Mouse (Mus musculus) liver, embryonic 13.5 days (tissue): Measurements from ENCODE around the gene Hip1r. TPM values are rescaled to one million over a fixed set of nuclear protein-coding genes. Genes with fewer than 3 reads are reported as not detected.

ENCODE experiments used
- ATAC-seq: fragments of 200-750 bp; cut with Nextera tagmentation; 2 replicates; pipeline ENCODE4 v1.8.0; 2017; ENCODE audit warnings: low read depth, mild to moderate bottlenecking, moderate number of reproducible peaks, moderate library complexity
- DNase-seq: peaks from one replicate; pipeline ENCODE4 v3.0.0; 2022
- H3K27ac ChIP-seq: fragments of 300-500 bp; sonication (generic); 2 replicates; pipeline ENCODE4 v1.5.1; 2015; ENCODE audit warnings: moderate library complexity, mild to moderate bottlenecking, inconsistent platforms
- H3K27me3 ChIP-seq: fragments of 300-500 bp; sonication (generic); 2 replicates; pipeline ENCODE4 v1.6.1; 2015; ENCODE audit warnings: mild to moderate bottlenecking, inconsistent platforms
- H3K36me3 ChIP-seq: fragments of 300-500 bp; sonication (generic); 2 replicates; pipeline ENCODE4 v1.6.1; 2015; ENCODE audit warnings: mild to moderate bottlenecking, inconsistent platforms
- H3K4me1 ChIP-seq: fragments of 300-500 bp; sonication (generic); replicated peaks from 2 replicates; pipeline ENCODE4 v1.6.1; 2015; ENCODE audit warnings: inconsistent platforms
- H3K4me2 ChIP-seq: fragments of 300-500 bp; sonication (generic); 2 replicates; pipeline ENCODE4 v1.6.1; 2015; ENCODE audit warnings: inconsistent platforms, mild to moderate bottlenecking, moderate library complexity
- H3K4me3 ChIP-seq: fragments of 300-500 bp; sonication (generic); replicated peaks from 2 replicates; pipeline ENCODE4 v1.5.1; 2015; ENCODE audit warnings: mild to moderate bottlenecking, inconsistent platforms
- H3K9ac ChIP-seq: fragments of 300-500 bp; sonication (generic); 2 replicates; pipeline ENCODE4 v1.6.1; 2015; ENCODE audit warnings: mild to moderate bottlenecking, inconsistent platforms
- H3K9me3 ChIP-seq: fragments of 300-500 bp; sonication (generic); replicated peaks from 2 replicates; pipeline ENCODE4 v1.6.1; 2016; ENCODE audit warnings: inconsistent platforms
- WGBS: fragments of 180-500 bp; shearing (Covaris S2); methylation state at CpG from one replicate; pipeline ENCODE4 v1.1.7; 2015; ENCODE audit not compliant: insufficient replicate concordance; 5-methylcytosine and 5-hydroxymethylcytosine counted together
- polyA plus RNA-seq: library from polyadenylated mRNA; unstranded; fragments of >200 nt; fragmentation: Nextera tagmentation; extraction: Ambion mirVana; gene quantifications from 2 replicates; pipeline ENCODE4 v1.2.1, GENCODE M21; 2015

Hip1r gene
- polyA plus RNA-seq, 1 experiment from 2014 or later, result 11.3 TPM

DNA sequence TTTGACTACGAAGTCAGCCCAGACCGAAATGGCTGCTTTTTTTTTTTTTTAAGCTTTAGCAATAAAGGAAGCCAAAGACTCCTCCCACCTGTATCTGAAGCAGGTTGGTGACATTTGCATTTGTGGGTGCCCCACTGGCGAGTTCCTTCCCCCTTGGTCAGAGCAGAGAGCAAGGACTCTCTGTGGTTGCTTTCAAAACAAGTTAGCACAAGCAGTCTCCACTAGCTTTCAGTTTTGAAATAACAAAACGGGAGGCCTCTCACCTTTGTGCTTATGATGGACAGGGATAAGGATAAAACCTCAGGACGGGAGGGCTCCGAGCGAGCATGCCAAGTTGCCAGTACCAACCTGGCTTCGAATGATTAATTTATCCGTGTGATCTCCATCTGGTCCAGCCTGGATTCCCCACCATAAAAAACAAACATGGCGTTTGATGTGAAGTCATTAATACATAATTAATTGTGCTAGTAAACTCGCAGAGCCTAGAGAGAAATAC, 1.2 kb downstream of the Hip1r start:
- WGBS, result 38% methylated on average over 11 of the region's 11 CpGs
- Histone ChIP-seq H3K9me3 (no peaks in the 10 kb centered on the region), H3K4me3 (peak overlapping the region; percentile 75), H3K27me3 (peaks cover 52% of the 10 kb centered on the region), H3K27ac (peak overlapping the region; percentile 37; the same call in 1 of the 2 replicates), H3K4me2 (peak overlapping the region; percentile 97), H3K9ac (peak overlapping the region; percentile 81), H3K4me1 (peaks cover 51% of the 10 kb centered on the region), H3K36me3 (no peaks in the 10 kb centered on the region)
- DNase-seq (no peak), ATAC-seq (no peak)

DNA sequence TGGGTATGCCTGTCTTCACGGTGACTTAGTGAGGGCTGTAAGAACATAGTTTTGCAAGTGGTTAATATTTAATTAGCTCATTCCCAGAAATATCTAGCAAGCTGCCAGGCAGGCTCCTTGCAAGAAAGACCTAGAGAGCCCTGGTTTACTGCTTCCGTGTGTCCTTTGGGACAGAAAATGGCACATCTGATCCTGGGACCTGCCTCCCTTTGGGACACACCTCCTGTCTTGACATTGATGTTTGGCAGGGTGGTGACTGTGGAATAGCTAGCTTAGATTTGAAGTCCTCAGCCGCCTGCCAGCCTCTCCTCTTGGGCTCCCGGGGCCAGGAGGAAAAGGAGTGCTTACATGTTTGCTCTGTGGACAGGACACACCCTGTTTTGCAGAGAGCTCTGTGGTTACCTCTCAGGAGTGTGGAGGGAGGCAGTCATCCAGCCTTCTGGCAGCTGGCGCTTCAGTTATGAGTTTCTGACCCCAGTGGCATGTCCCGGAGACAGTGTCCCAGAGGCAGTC, 2.3 kb downstream of the Hip1r start:
- H3K27ac ChIP-seq, result peak overlapping the region; percentile 19; the same call in 1 of the 2 replicates
- H3K4me3 ChIP-seq, result peak overlapping the region; percentile 75
- H3K9me3 ChIP-seq, result no peaks in the 10 kb centered on the region
- no peaks in the 10 kb centered on the region for H3K36me3 ChIP-seq
- no peak overlapping the region for H3K9ac ChIP-seq
- peaks cover 57% of the 10 kb centered on the region for H3K4me1 ChIP-seq
- no peak for DNase-seq
- ATAC-seq, result no peak
- H3K4me2 ChIP-seq, result peak overlapping the region; percentile 97
- 53% methylated on average over 6 of the region's 6 CpGs for WGBS
- H3K27me3 ChIP-seq, result peaks cover 48% of the 10 kb centered on the region

DNA sequence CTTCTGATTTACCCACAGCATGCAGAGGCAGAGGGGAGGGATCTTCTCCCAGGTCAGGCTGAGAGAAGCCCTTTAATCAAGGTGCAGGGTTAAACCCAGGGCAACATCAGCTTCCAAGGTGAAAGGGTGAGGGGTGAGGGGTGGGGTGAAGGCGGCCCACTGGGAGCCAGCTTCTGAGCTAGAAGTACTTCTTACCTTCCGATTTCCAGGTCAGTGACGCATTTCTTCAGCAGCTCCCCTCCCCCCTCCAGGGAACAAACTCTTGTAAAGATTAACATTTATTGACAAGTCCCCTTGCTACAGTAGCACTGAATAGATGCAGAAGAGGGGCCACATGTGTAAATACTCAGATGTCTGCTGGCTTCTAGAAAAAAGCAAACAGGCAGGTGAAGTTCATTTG, 3.8 kb downstream of the Hip1r start:
- DNase-seq, result no peak
- Histone ChIP-seq H3K27me3 (peaks cover 42% of the 10 kb centered on the region), H3K9ac (no peak overlapping the region), H3K4me2 (peak overlapping the region; percentile 97), H3K4me1 (peaks cover 71% of the 10 kb centered on the region), H3K27ac (peak overlapping the region; percentile 58), H3K9me3 (no peaks in the 10 kb centered on the region), H3K36me3 (no peaks in the 10 kb centered on the region), H3K4me3 (no peak overlapping the region)
- ATAC-seq, result no peak
- 53% methylated on average over 3 of the region's 3 CpGs for WGBS

DNA sequence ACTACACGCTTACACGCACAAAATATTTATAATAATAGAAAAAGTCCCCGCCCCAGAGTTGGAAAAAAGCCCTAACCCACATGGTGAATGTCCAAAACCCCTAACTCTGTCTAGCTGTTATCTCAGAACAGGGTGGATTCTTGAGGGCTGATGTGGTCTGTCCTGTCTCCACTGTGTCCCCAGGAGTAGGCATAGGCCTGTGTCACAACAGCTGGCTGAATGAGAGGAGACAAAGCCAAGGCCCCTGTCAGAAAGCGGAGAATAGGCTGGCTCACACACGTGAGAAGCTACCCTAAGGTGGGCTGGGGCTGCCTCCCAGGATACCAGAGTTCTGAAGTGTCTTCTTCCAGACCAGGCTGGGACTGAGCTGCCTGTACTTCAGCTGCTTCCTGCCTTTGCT, 4.7 kb downstream of the Hip1r start:
- 53% methylated on average over 5 of the region's 5 CpGs for WGBS
- no peak for DNase-seq

DNA sequence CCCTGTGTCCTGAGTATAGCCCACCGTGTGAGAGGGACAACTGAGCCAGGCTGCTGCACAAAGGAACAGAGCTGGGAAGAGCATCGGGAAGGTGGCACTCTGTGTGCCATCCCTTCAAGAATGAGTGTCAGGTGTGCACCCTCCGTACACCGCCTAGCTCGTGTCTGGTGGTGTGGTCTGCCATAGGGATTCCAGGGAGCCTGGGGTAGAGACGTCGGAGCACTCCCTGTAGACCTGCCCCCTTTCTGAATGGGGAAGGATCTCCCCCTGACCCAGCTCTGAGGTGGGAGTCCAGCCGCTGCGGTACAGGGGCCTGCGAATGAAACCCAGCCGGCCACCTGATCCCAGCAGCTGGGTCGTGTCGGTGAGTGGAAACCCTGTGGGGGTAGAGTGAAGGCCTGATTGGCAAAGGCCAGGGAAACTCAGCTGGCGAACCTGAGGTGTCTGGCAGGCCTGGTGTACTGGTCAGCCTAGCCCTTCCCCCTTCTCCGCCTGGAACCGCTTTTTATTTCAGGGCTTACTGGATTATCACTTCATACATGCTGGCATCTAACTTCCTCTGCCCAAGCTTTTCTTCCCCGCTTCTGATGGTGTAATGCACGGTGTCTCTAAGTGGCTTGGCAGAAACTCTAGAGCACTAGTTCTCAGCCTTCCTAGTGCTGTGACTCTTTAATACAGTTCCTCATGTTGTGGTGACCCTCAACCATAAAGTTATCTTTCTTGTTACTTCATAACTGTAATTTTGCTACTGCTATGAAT, 6.0 kb downstream of the Hip1r start:
- WGBS, result 73% methylated on average over 18 of the region's 18 CpGs
- Histone ChIP-seq H3K4me2 (no peak overlapping the region), H3K9me3 (no peaks in the 10 kb centered on the region), H3K27me3 (peaks cover 23% of the 10 kb centered on the region), H3K27ac (no peak overlapping the region), H3K9ac (no peak overlapping the region), H3K36me3 (no peaks in the 10 kb centered on the region), H3K4me3 (no peak overlapping the region), H3K4me1 (peaks cover 69% of the 10 kb centered on the region)
- DNase-seq (no peak), ATAC-seq (no peak)

More for the DNA sequence above, 4.7 kb downstream of the Hip1r start:
- Histone ChIP-seq H3K27ac (peak overlapping the region; percentile 58), H3K4me1 (peaks cover 78% of the 10 kb centered on the region), H3K9ac (no peak overlapping the region), H3K4me2 (0 out of 2 replicates have a peak overlapping the region, but pooled peaks have one; percentile 11), H3K27me3 (peaks cover 34% of the 10 kb centered on the region), H3K9me3 (no peaks in the 10 kb centered on the region), H3K4me3 (no peak overlapping the region), H3K36me3 (no peaks in the 10 kb centered on the region)
- ATAC-seq, result no peak

DNA sequence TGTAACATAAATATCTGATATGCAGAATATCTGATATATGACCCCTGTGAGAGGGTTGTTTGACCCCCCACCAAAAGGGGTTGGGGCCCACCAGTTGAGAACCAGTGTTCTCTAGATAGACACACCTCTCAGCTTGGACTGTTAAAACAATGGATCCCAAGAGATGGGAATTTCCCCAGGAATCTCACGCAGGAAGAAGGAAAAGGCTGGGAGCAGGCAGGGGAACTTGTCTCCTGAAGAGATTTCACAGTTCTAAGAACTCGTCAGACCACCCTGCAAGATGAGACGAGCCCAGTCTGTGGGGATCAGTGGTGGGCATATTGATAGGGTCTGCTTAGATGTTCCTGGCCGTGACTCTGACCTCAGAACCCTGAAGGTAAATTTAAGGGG, 6.5 kb downstream of the Hip1r start:
- H3K4me2 ChIP-seq, result no peak overlapping the region
- no peaks in the 10 kb centered on the region for H3K36me3 ChIP-seq
- no peaks in the 10 kb centered on the region for H3K9me3 ChIP-seq
- peaks cover 17% of the 10 kb centered on the region for H3K27me3 ChIP-seq
- WGBS, result 59% methylated on average over 4 of the region's 4 CpGs
- H3K27ac ChIP-seq, result no peak overlapping the region
- peaks cover 68% of the 10 kb centered on the region for H3K4me1 ChIP-seq
- no peak overlapping the region for H3K4me3 ChIP-seq
- no peak for DNase-seq
- ATAC-seq, result no peak
- no peak overlapping the region for H3K9ac ChIP-seq

DNA sequence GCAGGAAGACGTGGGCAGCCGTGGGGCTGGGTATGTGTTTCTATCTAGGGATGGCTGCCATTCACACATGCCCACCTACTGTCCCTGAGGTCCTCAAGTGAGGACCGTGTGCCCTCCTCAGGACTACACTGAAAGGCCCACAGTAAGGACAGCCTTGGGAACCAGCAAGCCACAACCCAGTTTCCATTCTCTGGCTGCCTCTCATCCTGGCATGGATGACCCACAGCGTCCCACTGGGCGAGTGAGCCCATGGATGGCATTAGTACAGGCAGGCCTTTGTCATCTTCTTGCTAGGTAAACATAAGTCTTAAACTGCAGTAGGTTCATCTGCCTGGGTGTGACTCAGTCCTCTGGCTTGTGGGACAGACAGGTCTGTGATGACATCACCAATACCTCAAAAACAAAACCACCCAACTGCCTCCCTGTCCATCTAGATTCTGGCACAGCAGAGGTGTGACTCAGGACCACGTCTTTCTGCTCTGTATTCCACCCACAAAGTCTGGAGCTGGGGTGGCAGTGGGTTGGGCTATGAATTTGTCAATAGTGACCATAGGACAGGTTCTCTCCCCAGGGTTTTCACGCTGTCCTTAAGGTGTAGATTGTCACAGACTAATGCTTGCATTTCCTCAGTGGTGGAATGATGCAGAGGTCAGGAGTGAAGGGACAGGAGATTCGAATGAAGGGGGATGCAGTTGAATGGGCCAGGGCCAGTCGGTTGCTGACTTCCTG, 7.3 kb downstream of the Hip1r start:
- DNase-seq, result no peak
- 57% methylated on average over 9 of the region's 9 CpGs for WGBS
- no peak overlapping the region for H3K27ac ChIP-seq
- H3K36me3 ChIP-seq, result no peaks in the 10 kb centered on the region
- no peak for ATAC-seq
- H3K9ac ChIP-seq, result no peak overlapping the region
- H3K9me3 ChIP-seq, result no peaks in the 10 kb centered on the region
- H3K4me1 ChIP-seq, result peaks cover 64% of the 10 kb centered on the region
- H3K4me3 ChIP-seq, result no peak overlapping the region
- H3K4me2 ChIP-seq, result no peak overlapping the region
- H3K27me3 ChIP-seq, result peaks cover 10% of the 10 kb centered on the region

DNA sequence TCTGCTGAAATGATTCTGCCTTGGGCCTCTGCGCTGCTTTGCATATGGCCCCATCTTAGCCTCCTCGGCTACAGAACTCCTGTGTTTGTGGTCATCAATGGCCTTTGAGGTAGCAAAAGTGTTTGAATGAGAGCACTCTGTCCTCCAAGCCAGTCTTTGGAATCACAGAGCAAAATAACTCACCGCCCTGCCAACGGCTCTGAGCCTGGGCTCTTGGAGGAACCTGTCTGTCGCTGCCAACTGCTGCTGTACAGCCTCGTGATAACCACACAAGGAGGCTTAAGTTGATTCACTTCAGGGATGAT, 7.8 kb downstream of the Hip1r start:
- 73% methylated on average over 6 of the region's 6 CpGs for WGBS
- Histone ChIP-seq H3K27ac (no peak overlapping the region), H3K9me3 (no peaks in the 10 kb centered on the region), H3K27me3 (peaks cover 5% of the 10 kb centered on the region; the same call in 1 of the 2 replicates), H3K9ac (no peak overlapping the region), H3K4me1 (peaks cover 59% of the 10 kb centered on the region), H3K4me2 (no peak overlapping the region), H3K36me3 (no peaks in the 10 kb centered on the region), H3K4me3 (no peak overlapping the region)
- ATAC-seq (no peak), DNase-seq (no peak)

DNA sequence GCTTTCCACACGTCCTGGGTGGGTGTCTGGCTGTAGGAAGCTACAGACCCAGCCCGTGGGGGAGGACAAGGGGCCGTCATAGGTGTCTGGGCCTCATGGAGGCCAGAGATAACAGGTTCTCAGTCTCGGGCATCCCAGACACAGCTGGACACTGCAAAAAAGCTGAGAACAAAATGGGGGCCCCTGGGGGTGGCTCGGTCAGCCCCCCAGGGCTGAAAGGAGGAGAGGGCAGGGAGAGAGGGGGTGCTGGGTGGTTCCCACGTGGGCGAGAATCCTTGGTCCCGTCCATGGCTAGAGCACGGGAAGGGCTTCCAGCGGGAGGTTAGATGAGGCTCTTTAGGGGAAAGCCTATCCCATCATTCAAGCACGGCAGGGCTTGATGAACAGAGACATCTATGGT, 9.4 kb downstream of the Hip1r start:
- Histone ChIP-seq H3K27ac (no peak overlapping the region), H3K4me1 (peaks cover 62% of the 10 kb centered on the region), H3K27me3 (no peaks in the 10 kb centered on the region), H3K4me2 (no peak overlapping the region), H3K9ac (no peak overlapping the region), H3K9me3 (no peaks in the 10 kb centered on the region), H3K36me3 (no peaks in the 10 kb centered on the region), H3K4me3 (no peak overlapping the region)
- DNase-seq, result no peak
- 54% methylated on average over 11 of the region's 11 CpGs for WGBS
- no peak for ATAC-seq

DNA sequence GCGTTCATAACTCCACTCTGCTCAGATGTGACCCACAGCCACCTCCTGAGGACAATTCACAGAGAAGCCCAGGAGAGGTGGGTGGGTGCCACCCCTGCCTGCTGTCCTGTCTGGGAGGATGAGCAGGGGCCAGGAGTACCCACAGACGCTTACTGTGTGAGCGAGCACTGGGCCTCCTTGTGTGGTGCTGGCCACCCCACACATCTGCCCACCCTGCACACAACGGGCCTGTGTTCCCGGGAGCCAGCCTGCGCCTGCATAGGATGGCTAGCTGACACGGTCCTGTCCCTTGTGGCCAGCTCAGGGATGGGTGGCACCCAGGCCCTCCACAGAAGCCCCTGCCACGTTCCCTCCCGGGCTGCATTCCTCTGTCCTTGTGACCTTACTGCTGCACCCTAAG, 12.0 kb downstream of the Hip1r start:
- no peak for ATAC-seq
- H3K9me3 ChIP-seq, result no peaks in the 10 kb centered on the region
- H3K4me2 ChIP-seq, result no peak overlapping the region
- no peak for DNase-seq
- no peak overlapping the region for H3K27ac ChIP-seq
- peaks cover 12% of the 10 kb centered on the region; the same call in 1 of the 2 replicates for H3K36me3 ChIP-seq
- no peak overlapping the region for H3K4me3 ChIP-seq
- peaks cover 50% of the 10 kb centered on the region for H3K4me1 ChIP-seq
- H3K9ac ChIP-seq, result no peak overlapping the region
- 72% methylated on average over 9 of the region's 9 CpGs for WGBS
- H3K27me3 ChIP-seq, result no peaks in the 10 kb centered on the region

DNA sequence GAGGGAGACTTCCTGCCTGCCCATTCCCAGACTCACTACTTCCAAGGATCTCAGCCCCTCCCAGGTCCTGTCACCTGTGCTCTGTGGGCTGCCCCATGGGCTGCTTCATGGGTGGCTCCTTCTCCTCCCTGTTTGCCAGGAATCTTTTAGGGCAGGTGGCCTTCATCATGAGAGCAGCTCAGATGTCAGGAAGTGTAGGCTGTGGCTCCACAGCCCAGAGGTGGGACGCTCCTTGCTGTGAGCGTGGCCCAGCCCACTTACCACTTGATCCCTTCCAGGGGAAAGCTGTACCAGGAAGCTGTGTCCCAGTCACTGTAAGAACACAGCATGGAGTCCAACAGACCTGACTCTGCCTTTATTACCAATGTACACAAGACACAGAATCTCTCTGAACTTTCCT, 13.5 kb downstream of the Hip1r start:
- Histone ChIP-seq H3K4me2 (no peak overlapping the region), H3K27me3 (no peaks in the 10 kb centered on the region), H3K36me3 (peaks cover 16% of the 10 kb centered on the region; the same call in 1 of the 2 replicates), H3K27ac (no peak overlapping the region), H3K9ac (no peak overlapping the region), H3K4me1 (peaks cover 37% of the 10 kb centered on the region), H3K9me3 (no peaks in the 10 kb centered on the region), H3K4me3 (no peak overlapping the region)
- DNase-seq (no peak), ATAC-seq (no peak)
- WGBS, result 71% methylated on average over 2 of the region's 2 CpGs
